Mouse (Mus musculus): ENCODE data around the gene Akt3. TPM values are rescaled to one million over a fixed set of nuclear protein-coding genes. Genes with fewer than 3 reads are reported as not detected.

Gene Akt3
- total RNA-seq, 2 experiments from 2014 or later: 221 to 234 TPM

GRCm38 (mm10) chr1:177065732-177066131 is 192.3 kb downstream of the Akt3 start:
- no peak for DNase-seq (ENCODE audit: extremely low spot score in 1 of 2, low spot score in 1 of 2)

GRCm38 (mm10) chr1:177061761-177062160 is 196.2 kb downstream of the Akt3 start:
- no peak for DNase-seq (ENCODE audit: extremely low spot score in 1 of 2, low spot score in 1 of 2)

- no peak for DNase-seq (ENCODE audit: extremely low spot score in 1 of 2, low spot score in 1 of 2)
Observed at GRCm38 (mm10) chr1:177054891-177055290, 203.1 kb downstream of the Akt3 start.

GRCm38 (mm10) chr1:177051366-177051963 is 206.5 kb downstream of the Akt3 start:
- no peak for DNase-seq (ENCODE audit: extremely low spot score in 1 of 2, low spot score in 1 of 2)

- DNase-seq (ENCODE audit: extremely low spot score in 1 of 2, low spot score in 1 of 2): no peak
Observed at GRCm38 (mm10) chr1:177048773-177049172, 209.2 kb downstream of the Akt3 start.

- no peak for DNase-seq (ENCODE audit: extremely low spot score in 1 of 2, low spot score in 1 of 2)
Observed at GRCm38 (mm10) chr1:177046963-177047362, 211.0 kb downstream of the Akt3 start.

- DNase-seq (ENCODE audit: extremely low spot score in 1 of 2, low spot score in 1 of 2): no peak
Observed at GRCm38 (mm10) chr1:177045885-177046284, 212.1 kb downstream of the Akt3 start.

- DNase-seq (ENCODE audit: extremely low spot score in 1 of 2, low spot score in 1 of 2): no peak
Observed at GRCm38 (mm10) chr1:177040058-177040457, 217.9 kb downstream of the Akt3 start.

GRCm38 (mm10) chr1:177039093-177039674 is 218.8 kb downstream of the Akt3 start:
- no peak for DNase-seq (ENCODE audit: extremely low spot score in 1 of 2, low spot score in 1 of 2)

GRCm38 (mm10) chr1:177038383-177038782 is 219.6 kb downstream of the Akt3 start:
- no peak for DNase-seq (ENCODE audit: extremely low spot score in 1 of 2, low spot score in 1 of 2)

- DNase-seq (ENCODE audit: extremely low spot score in 1 of 2, low spot score in 1 of 2): no peak
Observed at GRCm38 (mm10) chr1:177035460-177035859, 222.5 kb downstream of the Akt3 start.

- DNase-seq (ENCODE audit: extremely low spot score in 1 of 2, low spot score in 1 of 2): no peak
Observed at GRCm38 (mm10) chr1:177032233-177032632, 225.8 kb downstream of the Akt3 start.

GRCm38 (mm10) chr1:177031196-177031595 is 226.8 kb downstream of the Akt3 start:
- DNase-seq (ENCODE audit: extremely low spot score in 1 of 2, low spot score in 1 of 2): no peak

- DNase-seq (ENCODE audit: extremely low spot score in 1 of 2, low spot score in 1 of 2): no peak
Observed at GRCm38 (mm10) chr1:177030669-177031068, 227.3 kb downstream of the Akt3 start.

- DNase-seq (ENCODE audit: extremely low spot score in 1 of 2, low spot score in 1 of 2): no peak
Observed at GRCm38 (mm10) chr1:177029032-177029431, 229.0 kb downstream of the Akt3 start.

- no peak for DNase-seq (ENCODE audit: extremely low spot score in 1 of 2, low spot score in 1 of 2)
Observed at GRCm38 (mm10) chr1:177027706-177028105, 230.3 kb downstream of the Akt3 start.

- DNase-seq (ENCODE audit: extremely low spot score in 1 of 2, low spot score in 1 of 2): peak in 1 of 2 experiments; percentile 3
Observed at GRCm38 (mm10) chr1:177022751-177023150, 235.3 kb downstream of the Akt3 start.

GRCm38 (mm10) chr1:177019668-177020067 is 238.3 kb downstream of the Akt3 start:
- no peak for DNase-seq (ENCODE audit: extremely low spot score in 1 of 2, low spot score in 1 of 2)

- no peak for DNase-seq (ENCODE audit: extremely low spot score in 1 of 2, low spot score in 1 of 2)
Observed at GRCm38 (mm10) chr1:177018750-177019149, 239.3 kb downstream of the Akt3 start.

GRCm38 (mm10) chr1:177016729-177017128 is 241.3 kb downstream of the Akt3 start:
- DNase-seq (ENCODE audit: extremely low spot score in 1 of 2, low spot score in 1 of 2): no peak

GRCm38 (mm10) chr1:177015917-177016316 is 242.1 kb downstream of the Akt3 start:
- DNase-seq (ENCODE audit: extremely low spot score in 1 of 2, low spot score in 1 of 2): no peak

- DNase-seq (ENCODE audit: extremely low spot score in 1 of 2, low spot score in 1 of 2): no peak
Observed at GRCm38 (mm10) chr1:177014921-177015439, 243.0 kb downstream of the Akt3 start.

All from layer of hippocampus, postnatal 25 days (tissue).